Mouse (Mus musculus) Muller cell, postnatal 12 days (primary cell): ENCODE results near the gene Tmem247.

Source experiments
- DNase-seq: peaks from one replicate; pipeline ENCODE4 v3.0.0-alpha.2; 2015; ENCODE audit errors: inconsistent ontology term

Gene Tmem247

DNA sequence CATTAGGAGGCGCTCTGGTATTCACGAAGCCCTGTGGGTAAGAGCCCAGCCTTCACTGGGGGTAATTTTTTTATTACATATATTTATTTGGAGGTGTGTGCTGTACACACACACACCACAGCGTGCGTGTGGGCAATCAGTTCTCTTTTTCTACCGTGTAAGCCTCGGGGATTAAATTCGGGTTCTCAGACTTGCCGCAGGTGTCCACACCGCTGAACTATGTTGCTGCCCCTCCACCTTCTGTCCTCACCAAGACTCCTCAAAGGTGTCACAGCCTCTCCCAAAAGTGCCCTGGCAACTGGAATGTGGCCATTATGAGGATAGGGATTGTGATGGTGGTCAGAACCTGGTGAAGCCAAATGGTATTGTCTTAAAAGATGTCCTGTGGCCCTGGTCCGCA lies at the start of gene Tmem247:
Gene Tmem247 (plus strand): TSS at position 301 of the 400 bp plus-strand sequence.
- DNase-seq: no peak

DNA sequence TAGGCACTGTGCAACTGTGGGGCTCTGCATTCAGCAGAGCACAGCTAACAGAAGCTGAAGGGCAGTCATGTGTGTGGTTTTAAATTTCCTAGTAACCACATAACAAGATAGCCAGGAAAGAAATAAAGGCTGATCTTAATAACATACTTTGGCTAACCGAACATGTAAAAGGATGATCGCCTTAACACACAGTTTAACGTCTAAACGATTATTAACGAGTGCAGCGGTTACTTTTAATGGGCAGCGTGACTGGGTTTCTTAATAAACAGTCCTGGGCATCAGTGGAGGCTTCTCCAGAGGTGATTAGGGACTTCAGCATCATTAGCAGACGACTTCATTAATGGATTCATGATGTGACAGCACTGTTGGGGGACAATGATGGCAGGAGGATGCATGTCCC lies 46.6 kb upstream of the Tmem247 start:
- DNase-seq: peak; percentile 50

DNA sequence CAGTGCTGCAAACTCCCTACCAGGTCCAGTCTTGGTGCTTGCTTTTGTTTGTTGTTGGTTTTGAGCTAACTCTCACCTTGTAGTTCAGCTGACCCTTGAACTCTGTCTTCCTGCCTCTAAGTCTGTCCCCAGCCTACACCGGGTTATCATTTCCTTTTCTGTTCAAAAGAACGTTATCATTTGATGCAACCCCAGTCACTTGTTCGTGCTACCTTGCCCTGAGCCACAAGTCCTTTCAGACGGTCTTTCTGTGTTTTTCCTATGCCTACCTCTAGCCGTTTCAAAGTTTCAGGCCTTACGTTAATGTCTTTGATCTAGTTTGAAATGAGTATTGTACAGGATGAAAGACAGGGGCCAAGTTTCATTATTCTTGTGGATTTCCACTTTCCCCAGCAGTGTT lies 44.5 kb upstream of the Tmem247 start:
- no peak for DNase-seq

DNA sequence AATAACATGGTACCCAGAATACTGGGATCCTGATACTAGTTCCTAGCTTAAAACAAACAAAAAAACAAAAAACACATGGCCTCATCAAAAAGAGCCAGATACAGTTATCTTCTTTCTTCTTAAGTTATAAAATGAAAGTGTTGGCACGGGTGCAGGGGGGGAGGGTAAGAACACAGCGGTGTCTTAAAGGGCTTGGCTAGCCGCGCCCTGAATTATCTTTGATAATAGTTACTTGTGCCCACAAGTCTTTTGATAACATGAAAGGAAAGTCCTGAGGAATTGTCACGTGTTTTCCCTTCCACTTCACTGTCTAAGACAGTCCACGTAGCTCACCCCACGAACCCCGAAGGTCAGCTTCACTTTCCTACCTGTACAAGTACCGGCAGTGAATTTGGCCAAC lies 40.2 kb upstream of the Tmem247 start:
- DNase-seq: no peak

DNA sequence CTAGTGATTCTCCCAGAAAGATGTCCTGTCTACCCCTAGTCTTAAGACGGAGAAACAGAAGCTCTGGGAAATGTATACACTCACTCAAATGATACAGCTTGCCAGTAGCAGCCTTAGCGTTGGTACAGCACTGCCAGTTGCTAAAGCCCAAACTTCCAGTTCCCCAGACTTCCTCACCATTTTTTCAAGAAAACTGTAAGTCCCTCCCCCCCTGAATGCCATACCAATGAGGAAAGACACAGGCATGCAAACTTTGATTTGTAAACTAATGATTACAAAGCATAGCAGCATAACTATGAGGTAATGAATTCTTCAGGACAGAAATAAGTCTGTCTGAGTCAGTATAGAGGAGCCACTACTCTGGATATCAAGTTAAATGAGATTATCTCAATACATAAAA lies 39.4 kb upstream of the Tmem247 start:
- peak; percentile 76 for DNase-seq

DNA sequence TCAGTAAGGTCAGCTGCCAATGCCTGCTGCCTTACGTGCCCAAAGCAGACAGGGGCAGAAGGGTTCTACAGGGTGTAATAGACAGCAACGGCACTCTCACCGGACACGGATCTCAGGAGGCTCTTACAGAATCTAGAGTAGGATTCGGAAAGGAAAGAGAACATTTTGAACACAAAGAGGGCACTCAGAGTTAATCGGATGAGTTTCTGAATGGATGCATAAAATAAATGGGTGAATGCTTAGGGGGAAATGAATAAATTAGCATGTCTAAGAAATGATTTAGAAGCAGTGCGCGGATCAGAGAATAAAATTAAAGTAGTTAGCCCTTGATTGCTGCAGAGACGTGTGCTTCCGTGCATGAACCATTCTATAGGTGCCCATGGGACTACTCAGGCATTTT lies 37.1 kb upstream of the Tmem247 start:
- no peak for DNase-seq

DNA sequence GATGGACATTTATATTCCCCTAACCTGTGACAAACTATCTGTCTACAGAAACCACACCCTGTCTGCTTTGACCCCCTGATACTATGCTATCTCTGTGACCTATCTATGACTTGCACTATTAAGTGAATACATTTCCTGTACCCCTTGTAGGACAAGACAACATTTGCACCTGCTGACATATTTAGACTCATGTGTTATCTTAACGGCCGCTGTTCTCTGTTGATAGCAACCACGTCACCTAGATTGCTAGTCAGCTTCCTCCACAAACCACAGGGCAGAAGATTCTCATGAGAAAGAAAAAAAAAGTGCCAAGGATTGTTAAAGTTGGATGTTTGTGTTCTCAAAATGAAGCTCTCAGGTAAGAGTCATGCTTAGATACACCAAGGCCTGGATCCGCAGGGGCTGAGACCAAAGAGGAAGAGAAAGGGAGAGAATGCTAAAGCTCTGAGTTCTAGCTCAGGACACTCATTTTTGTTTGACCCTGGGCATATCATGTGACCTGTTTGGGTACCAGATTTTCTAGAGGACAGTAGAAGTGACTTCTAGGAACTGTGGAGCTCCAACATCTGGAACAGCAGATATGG lies 36.6 kb upstream of the Tmem247 start:
- DNase-seq: no peak

DNA sequence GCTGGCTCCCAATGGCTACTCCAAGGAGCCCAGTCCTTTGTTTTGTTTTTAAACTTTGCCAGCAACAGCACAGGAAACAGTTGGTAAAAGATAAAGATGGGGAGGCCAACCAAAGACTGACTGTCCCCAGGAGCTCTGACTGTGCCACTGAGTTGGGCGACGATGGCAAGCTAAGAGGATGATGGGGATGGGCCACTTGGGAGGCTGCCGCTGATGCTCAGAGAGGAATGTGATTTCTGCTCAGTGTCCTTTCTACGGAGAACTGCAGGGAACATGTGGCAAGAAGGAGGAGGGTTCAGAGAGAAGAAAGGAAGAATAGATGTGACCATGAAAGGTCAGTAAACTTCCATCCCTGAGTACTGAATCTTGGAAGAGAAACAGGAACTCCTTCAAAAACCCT lies 22.0 kb upstream of the Tmem247 start:
- no peak for DNase-seq

DNA sequence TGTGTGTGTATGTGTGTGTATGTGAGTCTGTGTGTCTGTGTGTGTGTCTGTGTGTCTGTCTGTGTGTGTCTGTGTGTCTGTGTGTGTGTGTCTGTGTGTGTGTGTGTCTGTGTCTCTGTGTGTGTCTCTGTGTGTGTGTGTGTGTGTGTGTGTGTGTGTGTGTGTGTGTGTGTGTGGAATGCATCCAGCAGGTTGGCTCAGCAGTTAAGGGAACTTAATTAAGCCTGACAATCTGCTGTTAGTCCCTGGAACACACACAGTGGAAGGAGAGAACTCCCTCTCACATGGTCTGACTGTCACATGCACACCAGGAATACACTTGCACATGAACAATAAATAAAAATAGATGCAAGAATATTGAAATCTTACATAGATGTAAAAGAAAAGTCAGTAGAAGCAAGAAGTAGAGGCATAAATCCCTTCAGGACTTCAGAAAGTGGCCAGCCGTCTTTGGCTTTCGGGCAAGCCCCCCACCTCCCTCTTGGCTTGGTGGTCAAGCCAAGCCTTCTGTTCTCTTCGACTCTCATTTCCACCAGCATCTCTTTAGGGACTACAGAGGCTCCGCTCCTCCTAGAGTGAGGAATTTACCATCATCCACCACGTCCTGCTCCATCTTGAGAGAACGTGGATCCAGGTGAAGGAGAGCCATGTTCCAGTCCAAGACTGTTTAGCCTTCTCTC lies 19.5 kb upstream of the Tmem247 start:
- DNase-seq: no peak

DNA sequence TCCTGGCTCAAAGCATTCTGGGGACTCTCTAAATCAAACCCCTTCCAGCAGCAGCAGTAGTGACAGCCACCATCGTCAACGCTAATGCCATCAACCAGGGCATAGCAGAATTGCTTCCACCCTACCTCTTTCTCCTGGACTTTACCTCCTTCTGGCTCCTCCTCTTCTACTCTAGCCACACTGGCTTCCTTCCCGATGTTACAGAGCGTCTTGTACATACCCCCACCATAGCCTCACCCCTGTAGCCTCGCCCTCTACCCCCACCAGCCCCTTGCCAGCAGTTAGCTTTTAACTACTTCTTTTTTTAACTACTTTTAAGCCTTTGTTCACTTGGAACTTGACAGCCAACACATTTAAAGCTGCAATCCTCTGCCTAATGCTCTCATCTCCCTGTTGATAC lies 17.3 kb upstream of the Tmem247 start:
- DNase-seq: no peak

DNA sequence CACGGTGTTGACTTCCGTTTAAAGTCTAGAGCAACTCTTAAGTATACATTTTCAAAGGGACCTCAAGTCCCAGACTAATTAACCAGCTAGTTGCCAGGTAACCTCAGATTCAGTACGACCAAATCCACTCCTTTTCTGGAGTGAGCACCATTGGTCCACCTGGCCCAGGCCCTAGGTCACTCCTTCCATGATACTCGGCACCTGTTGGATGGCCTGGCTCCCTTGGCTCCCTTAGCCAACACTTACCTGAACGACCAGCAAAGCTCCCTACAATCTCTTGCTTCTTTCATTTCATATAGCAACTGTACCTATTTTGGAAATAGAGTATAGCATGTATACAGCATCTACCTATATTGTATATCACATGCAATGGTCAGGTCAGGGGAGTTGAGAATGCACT lies 16.6 kb upstream of the Tmem247 start:
- no peak for DNase-seq

DNA sequence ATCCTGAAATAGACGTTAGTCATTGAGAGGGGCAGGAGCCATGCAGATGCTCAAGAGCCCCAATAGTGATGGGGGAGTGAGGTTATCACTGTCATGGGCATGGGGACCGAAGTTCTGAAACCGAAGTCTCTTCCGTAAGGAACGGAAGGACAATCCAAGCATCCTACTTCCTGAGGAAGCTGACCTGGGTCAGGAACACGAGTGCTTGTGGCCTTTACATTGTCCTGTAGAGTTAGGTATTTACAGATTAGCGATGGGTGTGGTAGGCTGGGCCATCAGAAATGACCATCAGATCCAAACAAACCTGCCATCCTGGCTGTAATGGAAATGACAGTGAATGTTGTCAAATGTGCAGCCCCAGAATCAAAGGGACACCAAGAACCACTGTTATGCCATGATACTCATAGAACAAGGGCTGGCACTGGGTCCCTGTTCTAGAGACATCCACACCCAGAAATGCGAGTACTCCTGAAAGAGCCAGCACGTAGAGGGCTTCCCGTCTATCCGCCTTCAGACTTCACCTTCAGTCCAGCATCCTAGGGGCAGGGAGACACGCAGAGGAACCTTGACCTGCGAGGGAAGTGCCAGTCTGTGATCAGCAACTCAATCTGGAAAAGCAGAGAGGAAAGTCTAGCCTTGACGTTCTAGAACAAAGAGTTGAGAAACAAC lies 14.6 kb upstream of the Tmem247 start:
- DNase-seq: no peak

DNA sequence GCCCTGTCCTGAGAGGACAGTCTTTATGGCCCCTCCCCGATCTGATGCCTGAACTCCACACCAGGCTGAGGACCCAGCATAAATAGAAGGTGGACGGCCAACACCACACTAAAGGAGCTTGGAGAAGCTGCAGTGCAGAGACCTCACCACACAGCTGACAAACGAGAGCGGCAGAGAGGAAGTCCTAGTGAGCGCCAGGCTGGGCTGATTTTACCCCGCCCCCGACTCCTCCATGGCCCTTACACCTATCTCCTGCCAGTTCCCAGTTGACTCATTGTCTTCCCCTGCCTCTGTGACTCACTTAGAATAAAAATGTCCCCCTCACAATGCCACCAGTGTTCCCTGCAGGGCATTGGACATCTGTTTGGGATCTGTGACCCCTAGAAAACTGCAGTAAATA lies 13.6 kb upstream of the Tmem247 start:
- DNase-seq: peak; percentile 86

DNA sequence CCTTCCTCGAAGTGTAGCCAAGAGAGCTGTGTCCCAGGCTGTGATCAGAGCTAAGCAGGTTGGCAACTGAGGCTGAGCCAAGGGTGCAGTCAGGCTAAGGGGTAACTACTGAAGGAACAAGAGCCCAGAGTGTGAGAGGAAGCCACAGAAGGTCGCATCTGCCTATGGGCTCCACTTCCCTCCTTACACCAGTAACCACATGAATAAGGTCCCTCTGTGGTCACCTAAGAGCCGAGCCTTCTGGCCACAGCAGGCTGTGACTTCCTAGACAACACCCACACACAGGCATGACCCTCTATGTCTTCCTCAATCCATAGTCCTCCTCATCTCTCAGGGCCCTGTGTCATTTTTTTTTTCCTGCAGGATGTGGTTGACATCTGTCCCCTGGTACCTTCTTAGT lies 12.9 kb upstream of the Tmem247 start:
- DNase-seq: no peak

DNA sequence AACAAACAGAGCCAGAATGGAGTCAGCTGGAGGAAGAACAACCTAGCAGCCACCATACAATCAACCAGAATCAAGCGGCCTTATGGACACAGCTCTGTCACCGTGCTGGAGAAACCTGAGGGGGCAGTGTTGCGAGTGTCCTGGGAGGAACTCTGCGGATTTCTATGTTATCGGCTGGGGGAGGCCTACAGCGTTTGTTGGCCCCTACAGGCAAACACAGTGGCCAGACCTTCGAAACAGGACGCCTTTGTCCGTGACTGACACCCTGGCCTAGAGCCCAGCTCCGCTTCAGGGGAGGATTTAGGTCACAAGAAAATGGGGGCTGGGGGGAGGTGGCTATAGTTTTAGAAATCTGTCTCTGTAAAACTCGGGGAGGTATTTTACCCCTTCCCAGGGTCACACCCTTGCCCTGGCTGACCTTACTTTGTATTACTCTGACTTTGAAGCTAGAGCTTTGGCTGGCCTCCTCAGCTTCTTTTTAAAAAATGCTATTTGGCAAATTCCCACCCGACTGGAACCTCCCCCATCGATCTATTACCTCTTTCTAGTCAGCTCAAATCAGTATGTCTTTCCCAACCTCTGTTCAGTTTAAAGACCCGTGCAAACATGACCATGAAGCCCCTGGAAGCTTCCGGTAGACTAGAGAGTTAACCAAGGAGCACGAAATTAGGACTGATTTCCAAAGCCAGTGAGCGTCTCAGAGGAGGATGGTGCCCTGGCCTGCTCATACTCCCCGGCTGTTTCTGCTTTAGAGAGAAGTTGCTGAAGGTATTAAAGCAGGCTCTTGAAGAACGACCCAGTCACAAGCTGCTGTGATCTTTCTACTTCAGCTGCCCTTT lies 11.6 kb upstream of the Tmem247 start:
- peak; percentile 83 for DNase-seq

DNA sequence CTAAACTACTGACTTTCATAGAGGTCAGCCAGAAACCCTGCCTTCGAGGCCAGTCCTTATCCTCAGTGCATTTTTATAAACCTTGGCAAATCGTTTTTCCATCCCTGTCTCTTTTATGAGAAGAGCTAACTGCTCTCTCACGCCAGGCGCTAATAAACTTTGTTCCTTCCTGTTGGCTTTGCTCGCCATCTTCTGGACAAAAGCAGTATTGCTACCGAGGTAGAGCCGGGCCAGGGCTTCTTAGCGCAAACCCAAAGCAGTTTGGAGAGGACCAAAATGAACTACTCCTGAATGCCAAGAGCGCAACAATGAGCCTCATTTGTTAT lies 11.0 kb upstream of the Tmem247 start:
- peak; percentile 84 for DNase-seq

DNA sequence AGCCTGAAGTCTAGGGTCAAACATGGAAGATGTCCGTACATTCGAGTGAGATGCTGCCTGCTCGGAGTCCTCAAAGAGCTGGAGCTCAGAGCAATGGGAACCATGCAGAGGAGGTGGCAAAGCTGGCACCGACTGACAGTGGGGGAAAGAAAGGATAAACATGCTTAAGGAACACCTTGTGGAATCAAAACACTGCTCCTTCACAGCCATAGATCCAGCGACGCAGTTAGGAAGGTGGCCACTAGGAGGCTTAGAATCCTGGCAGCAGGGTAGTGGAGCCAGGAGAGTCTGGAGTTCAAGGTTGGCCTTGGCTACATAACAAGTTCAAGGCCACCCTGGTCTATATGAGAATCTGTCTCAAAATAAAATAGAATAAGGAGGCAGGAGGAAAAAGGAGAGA lies 10.5 kb upstream of the Tmem247 start:
- DNase-seq: no peak

DNA sequence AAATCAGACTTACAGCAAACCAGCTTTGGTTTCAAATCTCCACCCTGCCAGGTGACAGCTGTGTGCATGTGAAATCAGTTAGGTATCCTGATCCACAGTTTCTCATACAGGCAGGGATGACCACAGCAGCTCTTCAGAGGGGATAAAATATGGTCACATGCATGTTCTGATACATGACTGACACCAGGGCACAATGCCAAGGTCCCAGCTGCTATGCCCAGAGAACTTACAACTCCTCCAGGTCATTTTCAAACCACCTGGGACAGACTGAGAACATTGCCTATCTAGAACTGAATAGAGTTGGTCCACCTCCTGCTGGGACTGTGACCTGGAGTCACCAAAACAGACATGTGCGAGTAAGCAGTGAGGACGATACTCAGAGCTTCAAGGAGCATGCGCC lies 10.1 kb upstream of the Tmem247 start:
- DNase-seq: no peak

DNA sequence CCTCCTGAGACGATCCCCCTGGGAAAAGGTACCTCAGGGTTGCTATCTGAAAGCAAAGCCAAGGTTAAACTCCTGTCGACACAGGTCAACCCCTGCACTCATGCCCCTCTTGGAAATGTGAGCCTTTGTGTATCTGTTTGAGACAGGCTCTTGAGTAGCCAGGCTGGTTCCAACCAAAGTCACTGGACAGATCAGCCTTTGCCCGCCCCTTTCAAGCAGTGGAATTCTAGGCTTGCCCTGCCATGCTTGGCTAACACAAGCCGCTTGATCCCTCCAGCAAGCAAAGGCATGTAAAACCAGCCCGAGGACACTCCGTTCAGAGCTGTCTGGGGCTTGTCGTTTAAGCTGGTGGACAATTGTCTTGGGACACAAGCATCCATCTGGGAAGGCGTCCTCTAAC lies 8.8 kb upstream of the Tmem247 start:
- DNase-seq: no peak

DNA sequence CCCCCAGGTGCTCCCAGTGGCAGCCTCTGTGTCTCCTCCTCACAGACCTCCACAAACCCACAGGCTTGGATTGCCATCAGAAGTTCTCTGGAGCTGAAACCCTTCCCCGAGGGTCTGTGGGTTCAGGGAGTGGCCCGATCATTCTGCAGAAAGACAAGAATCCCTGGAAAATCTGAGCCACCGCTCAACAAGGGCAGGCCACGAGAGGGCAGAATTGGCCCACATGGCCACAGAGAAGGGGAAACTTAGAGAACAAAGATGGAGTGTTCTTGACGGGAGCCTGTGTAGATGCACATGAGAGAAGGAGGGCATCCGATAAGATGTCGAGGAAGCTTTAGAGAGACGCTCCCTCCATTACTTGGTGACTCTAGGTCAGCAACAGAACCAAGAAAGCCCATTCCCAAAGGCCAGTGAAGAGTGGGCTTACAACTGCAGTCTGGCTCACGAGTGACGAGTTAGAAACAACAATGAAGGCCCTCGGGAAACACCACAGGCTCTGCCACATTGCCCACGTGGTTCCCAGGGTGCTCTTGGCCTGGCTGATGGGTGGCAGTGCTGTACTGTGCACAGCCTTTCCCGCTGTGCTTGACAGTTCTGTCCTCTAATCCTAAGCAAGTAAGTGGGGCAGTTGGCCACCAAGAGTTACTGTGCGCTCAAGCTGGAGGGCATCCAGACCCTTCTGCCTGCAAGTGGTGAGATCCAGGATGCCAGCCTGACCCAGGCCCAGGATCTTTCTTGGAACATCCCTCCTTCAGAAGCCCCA lies 7.2 kb upstream of the Tmem247 start:
- DNase-seq: peak; percentile 49

DNA sequence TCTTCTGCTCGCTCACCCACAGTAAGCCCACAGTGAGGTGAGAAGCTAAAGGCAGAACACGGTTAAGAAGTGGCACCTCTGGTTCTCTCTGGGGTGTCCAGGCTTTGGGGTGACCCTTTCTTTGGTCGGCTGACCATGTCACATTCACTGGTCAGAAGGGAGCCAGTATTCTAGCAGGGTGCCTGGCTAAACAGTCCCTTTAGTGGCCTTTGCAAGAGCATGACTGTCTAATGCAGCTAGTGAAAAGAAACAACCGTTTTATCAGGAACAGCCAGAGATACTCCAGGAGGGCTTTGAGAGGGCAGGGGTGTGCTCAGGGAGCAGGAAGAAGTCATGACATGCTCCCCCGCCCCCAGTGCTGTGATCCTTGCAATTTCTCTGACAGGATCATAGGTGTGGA lies 5.9 kb upstream of the Tmem247 start:
- DNase-seq: no peak
